In the genomic region with DNA sequence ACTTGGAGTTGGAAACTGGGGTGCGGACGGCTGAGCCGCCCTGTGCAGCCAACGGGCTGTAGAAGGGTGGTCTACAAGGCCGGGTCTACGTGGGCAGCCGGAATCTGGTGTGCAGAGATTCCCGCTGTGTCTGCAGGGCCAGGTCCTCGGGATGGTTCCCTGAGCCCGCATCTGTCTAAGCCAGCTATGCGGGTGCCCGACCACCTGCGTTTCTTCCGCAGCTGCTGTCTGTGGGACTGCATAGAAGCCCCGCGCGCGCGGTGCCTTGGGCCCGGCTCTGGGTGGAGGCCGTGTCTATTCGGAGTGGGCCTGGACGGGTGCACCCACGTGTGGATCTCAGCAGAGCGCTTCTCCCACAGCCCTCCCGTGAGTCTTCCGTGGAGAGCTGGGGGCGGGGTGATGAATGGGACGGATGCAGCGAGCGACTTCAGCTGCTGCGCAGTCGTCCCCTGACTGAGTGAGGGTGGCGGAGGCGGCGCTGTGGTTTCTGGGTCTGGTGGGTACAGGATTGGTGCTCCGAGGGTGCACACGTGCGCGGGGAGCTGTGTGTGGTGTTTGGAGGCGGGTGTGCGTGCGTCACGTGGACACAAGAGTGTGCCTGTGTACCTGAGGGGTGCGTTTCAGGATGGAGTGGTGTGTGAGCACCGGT, we compare ENCODE assay signal across 8 mouse cellular contexts. TPM values are rescaled to one million over a fixed set of nuclear protein-coding genes. Genes with fewer than 3 reads are reported as not detected.
DNase-seq lines count a peak whose midpoint lies in the region; ATAC-seq lines count a peak whose summit lies in the region.

No protein-coding gene starts in this region.

- peak; percentile 36 for DNase-seq in urinary bladder, postnatal 14 days (ENCODE audit: low spot score)
- DNase-seq in urinary bladder, postnatal 36 days (ENCODE audit: low spot score in 2 of 2), result no peak
- DNase-seq in cerebellum, postnatal 10 days, result peak; percentile 72 to 73
- DNase-seq in kidney, postnatal 25 days, result peak; percentile 27 to 59
- peak; percentile 97 for DNase-seq in thymus, postnatal 14 days

- H3K9me3 ChIP-seq in liver, embryonic 15.5 days (replicated peaks), result no peaks in the 10 kb centered on the region
- no peaks in the 10 kb centered on the region for H3K9me3 ChIP-seq in neural tube, embryonic 13.5 days

- H3K4me1 ChIP-seq in liver, embryonic 15.5 days (replicated peaks), result peaks cover 18% of the 10 kb centered on the region
- H3K4me1 ChIP-seq in neural tube, embryonic 13.5 days (replicated peaks), result peaks cover 43% of the 10 kb centered on the region

- H3K9ac ChIP-seq in liver, embryonic 15.5 days, result peak overlapping the region; percentile 3; the same call in 1 of the 2 replicates
- H3K9ac ChIP-seq in neural tube, embryonic 13.5 days, result peak overlapping the region; percentile 81

- H3K27ac ChIP-seq in liver, embryonic 15.5 days (replicated peaks), result no peak overlapping the region
- peak overlapping the region; percentile 82 for H3K27ac ChIP-seq in neural tube, embryonic 13.5 days (replicated peaks)

- peak overlapping the region; percentile 89 for H3K4me2 ChIP-seq in liver, embryonic 15.5 days
- H3K4me2 ChIP-seq in neural tube, embryonic 13.5 days, result peak overlapping the region; percentile 92

- H3K4me3 ChIP-seq in liver, embryonic 15.5 days (replicated peaks), result peak overlapping the region; percentile 58
- peak overlapping the region; percentile 76 for H3K4me3 ChIP-seq in neural tube, embryonic 13.5 days

- peak; percentile 53 for ATAC-seq in granulocyte monocyte progenitor cell, adult 5-6 weeks (replicated peaks; ENCODE audit: poor library complexity, severe bottlenecking)
- ATAC-seq in liver, embryonic 15.5 days (ENCODE audit: insufficient read depth), result peak; percentile 20
- ATAC-seq in neural tube, embryonic 13.5 days (ENCODE audit: low read depth), result peak; percentile 75

- 3% methylated on average over 46 of the region's 46 CpGs for WGBS in liver, embryonic 15.5 days (ENCODE audit: insufficient replicate concordance)
- 1% methylated on average over 46 of the region's 46 CpGs for WGBS in neural tube, embryonic 13.5 days

- H3K27me3 ChIP-seq in liver, embryonic 15.5 days, result peaks cover 70% of the 10 kb centered on the region
- peaks cover 38% of the 10 kb centered on the region for H3K27me3 ChIP-seq in neural tube, embryonic 13.5 days

- no peaks in the 10 kb centered on the region for H3K36me3 ChIP-seq in liver, embryonic 15.5 days (replicated peaks)
- no peaks in the 10 kb centered on the region for H3K36me3 ChIP-seq in neural tube, embryonic 13.5 days

RNA-seq across cellular contexts. Expression of a gene that starts 0.5 kb away (rescaled TPM):
- total RNA-seq in granulocyte monocyte progenitor cell, adult 5-6 weeks (2014; fragmentation: Nextera tagmentation), result 0.49 and 0.86 TPM in 2 replicates
- total RNA-seq in granulocyte monocyte progenitor cell, adult 5-6 weeks (2017), result 1.5 and 3.1 TPM in 2 replicates
- polyA plus RNA-seq in liver, embryonic 15.5 days (2015; fragmentation: Nextera tagmentation; extraction: Ambion mirVana), result 0.73 and 0.81 TPM in 2 replicates
- 18.7 and 20.9 TPM in 2 replicates for polyA plus RNA-seq in neural tube, embryonic 13.5 days (2015; fragmentation: Nextera tagmentation; extraction: Ambion mirVana)

RNA-seq across cellular contexts. Expression of a gene that starts 20.4 kb away (rescaled TPM):
- 10.4 and 13.3 TPM in 2 replicates for total RNA-seq in granulocyte monocyte progenitor cell, adult 5-6 weeks (2014; fragmentation: Nextera tagmentation)
- 3.3 and 4.2 TPM in 2 replicates for total RNA-seq in granulocyte monocyte progenitor cell, adult 5-6 weeks (2017)
- polyA plus RNA-seq in liver, embryonic 15.5 days (2015; fragmentation: Nextera tagmentation; extraction: Ambion mirVana), result 6.6 and 7.5 TPM in 2 replicates
- 0.38 and 0.96 TPM in 2 replicates for polyA plus RNA-seq in neural tube, embryonic 13.5 days (2015; fragmentation: Nextera tagmentation; extraction: Ambion mirVana)

RNA-seq across cellular contexts. Expression of a gene that starts 28.3 kb away (rescaled TPM):
- 10.1 and 13.2 TPM in 2 replicates for total RNA-seq in granulocyte monocyte progenitor cell, adult 5-6 weeks (2014; fragmentation: Nextera tagmentation)
- total RNA-seq in granulocyte monocyte progenitor cell, adult 5-6 weeks (2017), result 12.6 and 15.6 TPM in 2 replicates
- 3.9 and 4.2 TPM in 2 replicates for polyA plus RNA-seq in liver, embryonic 15.5 days (2015; fragmentation: Nextera tagmentation; extraction: Ambion mirVana)
- polyA plus RNA-seq in neural tube, embryonic 13.5 days (2015; fragmentation: Nextera tagmentation; extraction: Ambion mirVana), result 11.6 and 14.1 TPM in 2 replicates

RNA-seq across cellular contexts. Expression of a gene that starts 58.3 kb away (rescaled TPM):
- total RNA-seq in granulocyte monocyte progenitor cell, adult 5-6 weeks (2014; fragmentation: Nextera tagmentation), result 78.9 and 88.4 TPM in 2 replicates
- 65.9 and 73.9 TPM in 2 replicates for total RNA-seq in granulocyte monocyte progenitor cell, adult 5-6 weeks (2017)
- 10.6 and 12.8 TPM in 2 replicates for polyA plus RNA-seq in liver, embryonic 15.5 days (2015; fragmentation: Nextera tagmentation; extraction: Ambion mirVana)
- polyA plus RNA-seq in neural tube, embryonic 13.5 days (2015; fragmentation: Nextera tagmentation; extraction: Ambion mirVana), result 0.80 and 1.3 TPM in 2 replicates

Comparison
In these comparisons a context has a peak if more than half of its experiments do, and no peak if none do; other contexts are left out.
1. DNase-seq: peak in urinary bladder, postnatal 14 days (single experiment), cerebellum, postnatal 10 days (2 of 2), kidney, postnatal 25 days (2 of 2) and thymus, postnatal 14 days (single experiment); none in urinary bladder, postnatal 36 days (0 of 2).
2. ATAC-seq: peak in every context shown above with its lines; median percentile 75 in neural tube, embryonic 13.5 days; 53 in granulocyte monocyte progenitor cell, adult 5-6 weeks; 20 in liver, embryonic 15.5 days.
3. RNA of a gene that starts 0.5 kb away (polyA plus RNA-seq): 18.7 to 20.9 TPM in neural tube, embryonic 13.5 days; 0.73 to 0.81 TPM in liver, embryonic 15.5 days; every median in the first group is over 10 times any median in the second.